Mouse (Mus musculus): ENCODE measurements around the gene Ino80b. TPM values are rescaled to one million over a fixed set of nuclear protein-coding genes. Genes with fewer than 3 reads are reported as not detected.

The Ino80b gene
- polyA plus RNA-seq, 1 experiment from 2014 or later, result 21.3 TPM

GRCm38 (mm10) chr6:83107566-83108400 lies 17.4 kb downstream of the Ino80b start:
- Histone ChIP-seq H3K27ac (ENCODE audit: low read depth, low read length) (no peak overlapping the region), H3K4me2 (replicated peaks; ENCODE audit: low read depth, low read length) (peak overlapping the region; percentile 87), H3K36me3 (ENCODE audit: control insufficient read depth, insufficient read depth, low read length) (no peaks in the 10 kb centered on the region), H3K27me3 (ENCODE audit: control insufficient read depth, insufficient read depth, low read length) (no peaks in the 10 kb centered on the region), H3K4me3 (ENCODE audit: low read depth, low read length) (peak overlapping the region; percentile 94; the same call in 1 of the 2 replicates), H3K9me3 (ENCODE audit: control insufficient read depth, low read length) (no peaks in the 10 kb centered on the region), H3K9ac (ENCODE audit: low read depth, low read length) (no peak overlapping the region), H3K4me1 (replicated peaks; ENCODE audit: control insufficient read depth, insufficient read depth, low read length) (peaks cover 11% of the 10 kb centered on the region; the same call in 1 of the 2 replicates)
- 33% methylated on average over 13 of the region's 13 CpGs for WGBS
- ATAC-seq (ENCODE audit: low FRiP score) (peak; percentile 42), DNase-seq (ENCODE audit: low spot score) (peak; percentile 89)

- no peaks in the 10 kb centered on the region for H3K27me3 ChIP-seq (ENCODE audit: control insufficient read depth, insufficient read depth, low read length)
- H3K9me3 ChIP-seq (ENCODE audit: control insufficient read depth, low read length), result no peaks in the 10 kb centered on the region
- no peak overlapping the region for H3K27ac ChIP-seq (ENCODE audit: low read depth, low read length)
- H3K9ac ChIP-seq (ENCODE audit: low read depth, low read length), result no peak overlapping the region
- H3K4me3 ChIP-seq (ENCODE audit: low read depth, low read length), result no peak overlapping the region
- DNase-seq (ENCODE audit: low spot score) (no peak), ATAC-seq (ENCODE audit: low FRiP score) (no peak)
- H3K36me3 ChIP-seq (ENCODE audit: control insufficient read depth, insufficient read depth, low read length), result no peaks in the 10 kb centered on the region
- peaks cover 12% of the 10 kb centered on the region; the same call in 1 of the 2 replicates for H3K4me1 ChIP-seq (replicated peaks; ENCODE audit: control insufficient read depth, insufficient read depth, low read length)
- H3K4me2 ChIP-seq (replicated peaks; ENCODE audit: low read depth, low read length), result no peak overlapping the region
- 83% methylated on average over 4 of the region's 4 CpGs for WGBS
Measured at GRCm38 (mm10) chr6:83104158-83104557, 21.1 kb downstream of the Ino80b start.

- no peaks in the 10 kb centered on the region for H3K9me3 ChIP-seq (ENCODE audit: control insufficient read depth, low read length)
- H3K27me3 ChIP-seq (ENCODE audit: control insufficient read depth, insufficient read depth, low read length), result no peaks in the 10 kb centered on the region
- H3K36me3 ChIP-seq (ENCODE audit: control insufficient read depth, insufficient read depth, low read length), result no peaks in the 10 kb centered on the region
- H3K4me1 ChIP-seq (replicated peaks; ENCODE audit: control insufficient read depth, insufficient read depth, low read length), result peaks cover 11% of the 10 kb centered on the region; the same call in 1 of the 2 replicates
- ATAC-seq (ENCODE audit: low FRiP score) (no peak), DNase-seq (ENCODE audit: low spot score) (no peak)
- peak overlapping the region; percentile 96 for H3K4me2 ChIP-seq (replicated peaks; ENCODE audit: low read depth, low read length)
- WGBS, result 49% methylated on average over 11 of the region's 11 CpGs
- H3K9ac ChIP-seq (ENCODE audit: low read depth, low read length), result no peak overlapping the region; the same call in 1 of the 2 replicates
- no peak overlapping the region for H3K27ac ChIP-seq (ENCODE audit: low read depth, low read length)
- no peak overlapping the region for H3K4me3 ChIP-seq (ENCODE audit: low read depth, low read length)
Measured at GRCm38 (mm10) chr6:83103130-83103650, 22.0 kb downstream of the Ino80b start.

- Histone ChIP-seq H3K36me3 (ENCODE audit: control insufficient read depth, insufficient read depth, low read length) (no peaks in the 10 kb centered on the region), H3K9me3 (ENCODE audit: control insufficient read depth, low read length) (no peaks in the 10 kb centered on the region), H3K4me2 (replicated peaks; ENCODE audit: low read depth, low read length) (peak overlapping the region; percentile 96), H3K9ac (ENCODE audit: low read depth, low read length) (peak overlapping the region; percentile 76), H3K4me1 (replicated peaks; ENCODE audit: control insufficient read depth, insufficient read depth, low read length) (peaks cover 8% of the 10 kb centered on the region; the same call in 1 of the 2 replicates), H3K27ac (ENCODE audit: low read depth, low read length) (peak overlapping the region; percentile 64), H3K27me3 (ENCODE audit: control insufficient read depth, insufficient read depth, low read length) (no peaks in the 10 kb centered on the region), H3K4me3 (ENCODE audit: low read depth, low read length) (peak overlapping the region; percentile 56)
- DNase-seq (ENCODE audit: low spot score) (peak; percentile 70), ATAC-seq (ENCODE audit: low FRiP score) (peak; percentile 84)
- WGBS, result under 1% methylated on average over 74 of the region's 74 CpGs
Measured at GRCm38 (mm10) chr6:83101688-83102556, 23.3 kb downstream of the Ino80b start.

- H3K27me3 ChIP-seq (ENCODE audit: control insufficient read depth, insufficient read depth, low read length), result no peaks in the 10 kb centered on the region
- peak; percentile 87 for ATAC-seq (ENCODE audit: low FRiP score)
- H3K4me1 ChIP-seq (replicated peaks; ENCODE audit: control insufficient read depth, insufficient read depth, low read length), result peaks cover 8% of the 10 kb centered on the region; the same call in 1 of the 2 replicates
- DNase-seq (ENCODE audit: low spot score), result peak; percentile 84
- peak within 1 kb of the TSS; percentile 64 for H3K27ac ChIP-seq (ENCODE audit: low read depth, low read length)
- peak within 1 kb of the TSS; percentile 76 for H3K9ac ChIP-seq (ENCODE audit: low read depth, low read length)
- no peaks in the 10 kb centered on the region for H3K36me3 ChIP-seq (ENCODE audit: control insufficient read depth, insufficient read depth, low read length)
- 1% methylated on average over 20 of the region's 25 CpGs for WGBS
- H3K4me3 ChIP-seq (ENCODE audit: low read depth, low read length), result peak within 1 kb of the TSS; percentile 56
- H3K4me2 ChIP-seq (replicated peaks; ENCODE audit: low read depth, low read length), result peak within 1 kb of the TSS; percentile 96
- no peaks in the 10 kb centered on the region for H3K9me3 ChIP-seq (ENCODE audit: control insufficient read depth, low read length)
Measured at GRCm38 (mm10) chr6:83101316-83101687, 23.9 kb downstream of the Ino80b start, which contains the start of the genes Ccdc142 and Gm42688. Gene Ccdc142, plus strand, starts transcription at chr6:83101601. Gene Gm42688, plus strand, starts transcription at chr6:83101617.

GRCm38 (mm10) chr6:83098411-83098810 lies 26.8 kb downstream of the Ino80b start:
- Histone ChIP-seq H3K36me3 (ENCODE audit: control insufficient read depth, insufficient read depth, low read length) (no peaks in the 10 kb centered on the region), H3K4me2 (replicated peaks; ENCODE audit: low read depth, low read length) (no peak overlapping the region), H3K27ac (ENCODE audit: low read depth, low read length) (no peak overlapping the region), H3K4me3 (ENCODE audit: low read depth, low read length) (no peak overlapping the region), H3K9ac (ENCODE audit: low read depth, low read length) (no peak overlapping the region), H3K4me1 (replicated peaks; ENCODE audit: control insufficient read depth, insufficient read depth, low read length) (peaks cover 8% of the 10 kb centered on the region; the same call in 1 of the 2 replicates), H3K9me3 (ENCODE audit: control insufficient read depth, low read length) (no peaks in the 10 kb centered on the region), H3K27me3 (ENCODE audit: control insufficient read depth, insufficient read depth, low read length) (no peaks in the 10 kb centered on the region; the same call in 1 of the 2 replicates)
- ATAC-seq (ENCODE audit: low FRiP score) (no peak), DNase-seq (ENCODE audit: low spot score) (no peak)
- 86% methylated on average over 2 of the region's 2 CpGs for WGBS

GRCm38 (mm10) chr6:83095968-83096367 lies 29.3 kb downstream of the Ino80b start:
- Histone ChIP-seq H3K9me3 (ENCODE audit: control insufficient read depth, low read length) (no peaks in the 10 kb centered on the region), H3K4me1 (replicated peaks; ENCODE audit: control insufficient read depth, insufficient read depth, low read length) (no peaks in the 10 kb centered on the region), H3K4me3 (ENCODE audit: low read depth, low read length) (no peak overlapping the region), H3K27me3 (ENCODE audit: control insufficient read depth, insufficient read depth, low read length) (no peaks in the 10 kb centered on the region; the same call in 1 of the 2 replicates), H3K36me3 (ENCODE audit: control insufficient read depth, insufficient read depth, low read length) (no peaks in the 10 kb centered on the region), H3K9ac (ENCODE audit: low read depth, low read length) (no peak overlapping the region), H3K27ac (ENCODE audit: low read depth, low read length) (no peak overlapping the region), H3K4me2 (replicated peaks; ENCODE audit: low read depth, low read length) (no peak overlapping the region)
- no peak for ATAC-seq (ENCODE audit: low FRiP score)
- no peak for DNase-seq (ENCODE audit: low spot score)
- 44% methylated on average over 6 of the region's 6 CpGs for WGBS

- no peak overlapping the region for H3K27ac ChIP-seq (ENCODE audit: low read depth, low read length)
- ATAC-seq (ENCODE audit: low FRiP score) (no peak), DNase-seq (ENCODE audit: low spot score) (no peak)
- H3K4me1 ChIP-seq (replicated peaks; ENCODE audit: control insufficient read depth, insufficient read depth, low read length), result peaks cover under 1% of the 10 kb centered on the region; the same call in 1 of the 2 replicates
- H3K9ac ChIP-seq (ENCODE audit: low read depth, low read length), result no peak overlapping the region
- no peaks in the 10 kb centered on the region for H3K9me3 ChIP-seq (ENCODE audit: control insufficient read depth, low read length)
- peaks cover 21% of the 10 kb centered on the region for H3K27me3 ChIP-seq (ENCODE audit: control insufficient read depth, insufficient read depth, low read length)
- H3K36me3 ChIP-seq (ENCODE audit: control insufficient read depth, insufficient read depth, low read length), result no peaks in the 10 kb centered on the region
- no peak overlapping the region for H3K4me3 ChIP-seq (ENCODE audit: low read depth, low read length)
- no peak overlapping the region for H3K4me2 ChIP-seq (replicated peaks; ENCODE audit: low read depth, low read length)
- WGBS, result 48% methylated on average over 6 of the region's 6 CpGs
Measured at GRCm38 (mm10) chr6:83092416-83093127, 32.7 kb downstream of the Ino80b start.
